9 mouse cellular contexts compared by ENCODE assay signal in the genomic region with DNA sequence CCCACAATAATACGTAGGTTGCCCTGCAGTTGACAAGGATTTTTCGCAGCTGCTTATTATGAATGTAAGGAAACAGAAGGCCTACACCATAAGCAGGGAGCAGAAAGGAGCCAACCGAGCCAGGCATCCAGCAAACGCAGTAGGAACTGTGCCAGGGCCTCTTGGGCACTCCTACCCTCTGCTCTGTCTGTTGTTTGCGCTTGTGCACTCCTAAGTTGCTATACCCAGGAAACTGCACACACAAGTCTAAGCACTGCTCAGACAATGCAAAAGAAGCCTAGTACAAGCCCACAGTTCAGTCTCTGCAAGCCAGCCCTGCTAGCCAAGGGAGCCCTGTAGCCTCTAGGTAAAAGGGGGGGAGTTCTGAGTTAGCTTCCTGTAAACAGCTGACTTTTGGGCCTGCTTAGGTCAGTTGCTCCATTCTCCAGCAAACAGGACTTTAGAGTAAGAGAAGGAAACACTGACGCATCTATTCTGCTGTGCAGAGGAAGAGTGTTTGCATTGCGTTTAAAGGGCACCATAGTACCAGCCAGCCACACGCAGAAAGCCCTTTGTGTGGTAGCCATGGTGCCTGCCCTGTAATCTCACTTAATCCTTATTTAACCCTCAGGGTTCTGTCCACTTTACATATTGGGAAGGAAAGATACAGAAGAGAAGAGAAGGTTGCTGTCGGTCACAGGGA. TPM values are rescaled to one million over a fixed set of nuclear protein-coding genes. Genes with fewer than 3 reads are reported as not detected.
DNase-seq lines count a peak whose midpoint lies in the region; ATAC-seq lines count a peak whose summit lies in the region.
"Had no signal": no experiment of that assay in that cellular context is flagged by ENCODE, and none has a peak within 500 bp of the region (broad histone marks: within the 10 kb centered on the region; RNA-seq: fewer than 3 reads in every experiment).

No protein-coding gene starts in this region.

- DNase-seq in embryo, embryonic 10 days (ENCODE audit: low spot score) = peak; percentile 32
- no peak for DNase-seq in embryo, embryonic 11 days
- peak; percentile 85 for DNase-seq in brain, adult 2 months (ENCODE audit: low read depth, low spot score)
- peak; percentile 75 for DNase-seq in forebrain, embryonic 14.5 days (ENCODE audit: low spot score)
- peak; percentile 40 for DNase-seq in lung, postnatal 36 days
- DNase-seq in adrenal gland, postnatal 4 days (ENCODE audit: low spot score in 2 of 2) = no peak
- DNase-seq in thymus, postnatal 36 days = no peak

- H3K4me3 ChIP-seq in forebrain, embryonic 14.5 days (ENCODE audit: low read depth, low read length) = no peak overlapping the region

- H3K36me3 ChIP-seq in forebrain, embryonic 14.5 days (ENCODE audit: control insufficient read depth, insufficient read depth, low read length) = no peaks in the 10 kb centered on the region

- ATAC-seq in forebrain, embryonic 14.5 days = peak; percentile 73
- no peak for ATAC-seq in granulocyte monocyte progenitor cell, adult 5-6 weeks (replicated peaks; ENCODE audit: poor library complexity, severe bottlenecking)
- ATAC-seq: Patski had no signal

- peak overlapping the region; percentile 39; the same call in 1 of the 2 replicates for H3K27ac ChIP-seq in forebrain, embryonic 14.5 days (ENCODE audit: low read depth, low read length)

- peaks cover 9% of the 10 kb centered on the region for H3K4me1 ChIP-seq in forebrain, embryonic 14.5 days (ENCODE audit: control insufficient read depth, insufficient read depth, low read length)

- no peaks in the 10 kb centered on the region for H3K27me3 ChIP-seq in forebrain, embryonic 14.5 days (replicated peaks; ENCODE audit: control insufficient read depth, insufficient read depth, low read length)
- H3K27me3 ChIP-seq: Patski had no signal

- H3K4me2 ChIP-seq in forebrain, embryonic 14.5 days (ENCODE audit: low read length) = no peak overlapping the region

- no peak overlapping the region for H3K9ac ChIP-seq in forebrain, embryonic 14.5 days (ENCODE audit: low read length)

- WGBS in forebrain, embryonic 14.5 days = 17% methylated on average over 9 of the region's 9 CpGs

- no peaks in the 10 kb centered on the region for H3K9me3 ChIP-seq in forebrain, embryonic 14.5 days (replicated peaks; ENCODE audit: control insufficient read depth, low read length)

RNA-seq across cellular contexts. Expression of gene Atp1a1, which starts 43.5 kb away (rescaled TPM):
- 50.8 and 64.9 TPM in 2 replicates for polyA plus RNA-seq in forebrain, embryonic 14.5 days (2014; fragmentation: Nextera tagmentation; extraction: Ambion mirVana)
- total RNA-seq in granulocyte monocyte progenitor cell, adult 5-6 weeks (2014; fragmentation: Nextera tagmentation) = 82.1 and 82.6 TPM in 2 replicates
- 118 and 122 TPM in 2 replicates for total RNA-seq in granulocyte monocyte progenitor cell, adult 5-6 weeks (2017)
- total RNA-seq in adrenal gland, postnatal 4 days (2021) = 100 to 1,000 TPM; 675 to 838 TPM

Comparison
In these comparisons a context has a peak if more than half of its experiments do, and no peak if none do; other contexts are left out.
1. DNase-seq: peak in embryo, embryonic 10 days (single experiment), brain, adult 2 months (single experiment), forebrain, embryonic 14.5 days (single experiment) and lung, postnatal 36 days (single experiment); none in embryo, embryonic 11 days (single experiment), adrenal gland, postnatal 4 days (0 of 2) and thymus, postnatal 36 days (0 of 2).
2. RNA of gene Atp1a1, which starts 43.5 kb away (total RNA-seq): 675 to 838 TPM in adrenal gland, postnatal 4 days; 82.1 to 122 TPM in granulocyte monocyte progenitor cell, adult 5-6 weeks; every median in the first group is over 4 times any median in the second.